Mouse (Mus musculus) adrenal gland, adult 2 months (tissue): ENCODE results near the gene Miox. TPM values are rescaled to one million over a fixed set of nuclear protein-coding genes. Genes with fewer than 3 reads are reported as not detected.
A peak's percentile ranks its signal among the peaks of the same experiment; 100 is the strongest.

Experiments
- DNase-seq: peaks from one replicate; pipeline ENCODE4 v3.0.0; 2021
- microRNA-seq, 2 experiments: library from miRNA; unstranded; fragments of <30 nt; microRNA quantifications; one replicate each; pipeline ENCODE4 v1.2.0; 2021
- polyA plus RNA-seq: library from polyadenylated mRNA; depleted of rRNA; stranded (reverse); fragments of >200 nt; gene quantifications from 2 replicates; pipeline ENCODE4 v1.2.3, GENCODE M21; 2012; rRNA removed
- total RNA-seq, 2 experiments: library from RNA; stranded (reverse); gene quantifications; 2 replicates each; pipeline ENCODE4 v1.2.3; 2021

Miox gene
- total and polyA plus RNA-seq, 3 experiments: 0.92 TPM; not detected in 2

- DNase-seq: no peak
Observed at GRCm38 (mm10) chr15:89372068-89372467, 37.9 kb downstream of the Miox start.

GRCm38 (mm10) chr15:89372536-89372935 lies 38.3 kb downstream of the Miox start:
- no peak for DNase-seq

GRCm38 (mm10) chr15:89373027-89373761 lies 39.0 kb downstream of the Miox start:
- peak; percentile 90 for DNase-seq

- DNase-seq: peak; percentile 93
Observed at GRCm38 (mm10) chr15:89373762-89374248, 39.6 kb downstream of the Miox start, which contains the start of gene Sco2. TSS of gene Sco2 (minus strand) at chr15:89373846.

GRCm38 (mm10) chr15:89374340-89374739 lies 40.1 kb downstream of the Miox start:
- DNase-seq: no peak

- no peak for DNase-seq
Observed at GRCm38 (mm10) chr15:89374801-89375534, 40.8 kb downstream of the Miox start.

- DNase-seq: no peak
Observed at GRCm38 (mm10) chr15:89376040-89376439, 41.8 kb downstream of the Miox start.

- no peak for DNase-seq
Observed at GRCm38 (mm10) chr15:89376957-89377356, 42.8 kb downstream of the Miox start, which contains the start of gene Tymp. TSS of gene Tymp (minus strand) at chr15:89377039.

GRCm38 (mm10) chr15:89377362-89377761 lies 43.2 kb downstream of the Miox start:
- DNase-seq: no peak

GRCm38 (mm10) chr15:89377938-89378828 lies 44.0 kb downstream of the Miox start:
- no peak for DNase-seq

GRCm38 (mm10) chr15:89378831-89379401 lies 44.7 kb downstream of the Miox start, which contains the start of gene Odf3b:
TSS of gene Odf3b (minus strand) at chr15:89379282.
- DNase-seq: no peak

GRCm38 (mm10) chr15:89379429-89379828 lies 45.2 kb downstream of the Miox start:
- DNase-seq: no peak

- DNase-seq: no peak
Observed at GRCm38 (mm10) chr15:89384617-89385016, 50.4 kb downstream of the Miox start, which contains the start of gene Klhdc7b. TSS of gene Klhdc7b (plus strand) at chr15:89384917.

Small RNA genes within 50 kb of the gene (microRNA-seq; reads per million reads assigned to microRNA genes)
- 0.66 to 3.7 reads per million in 2 experiments for gene Mir6959

Other genes with a start within 250 kb of the Miox start
- 10 to 100 TPM; 37.0 to 39.2 TPM for gene Selenoo, start 245.3 kb upstream of the Miox start, total RNA-seq
- gene Selenoo, start 245.3 kb upstream of the Miox start, polyA plus RNA-seq: 120 and 126 TPM in 2 replicates
- 10 to 100 TPM; 11.2 to 12.3 TPM for gene Tubgcp6, start 211.3 kb upstream of the Miox start, total RNA-seq
- gene Tubgcp6, start 211.3 kb upstream of the Miox start, polyA plus RNA-seq: 30.6 and 31.8 TPM in 2 replicates
- 10 to 100 TPM; 10.9 to 11.2 TPM for gene Hdac10, start 205.7 kb upstream of the Miox start, total RNA-seq
- gene Hdac10, start 205.7 kb upstream of the Miox start, polyA plus RNA-seq: 29.7 and 30.3 TPM in 2 replicates
- 10 to 100 TPM in 1 of 2 experiments, 1 to 10 TPM in 1; 6.7 to 10.2 TPM for gene Mapk12, start 193.7 kb upstream of the Miox start, total RNA-seq
- 5.9 and 9.1 TPM in 2 replicates for gene Mapk12, start 193.7 kb upstream of the Miox start, polyA plus RNA-seq
- 1 to 10 TPM; 2.5 to 3.6 TPM for gene Mapk11, start 184.8 kb upstream of the Miox start, total RNA-seq
- gene Mapk11, start 184.8 kb upstream of the Miox start, polyA plus RNA-seq: 4.1 and 4.4 TPM in 2 replicates
- gene Plxnb2, start 153.6 kb upstream of the Miox start, total RNA-seq: 100 to 1,000 TPM in 1 of 2 experiments, 10 to 100 TPM in 1; 94.8 to 118 TPM
- gene Plxnb2, start 153.6 kb upstream of the Miox start, polyA plus RNA-seq: 168 and 182 TPM in 2 replicates
- gene Dennd6b, start 137.9 kb upstream of the Miox start, total RNA-seq: 1 to 10 TPM; 5.2 to 5.7 TPM
- 24.0 and 24.9 TPM in 2 replicates for gene Dennd6b, start 137.9 kb upstream of the Miox start, polyA plus RNA-seq
- 10 to 100 TPM; 38.6 to 54.4 TPM for gene Ppp6r2, start 122.8 kb upstream of the Miox start, total RNA-seq
- 565 and 749 TPM in 2 replicates for gene Ppp6r2, start 122.8 kb upstream of the Miox start, polyA plus RNA-seq
- gene Sbf1, start 19.1 kb upstream of the Miox start, total RNA-seq: 10 to 100 TPM; 75.8 to 80.8 TPM
- gene Sbf1, start 19.1 kb upstream of the Miox start, polyA plus RNA-seq: 171 and 187 TPM in 2 replicates
- gene Adm2, start 11.7 kb upstream of the Miox start, total RNA-seq: not detected
- gene Adm2, start 11.7 kb upstream of the Miox start, polyA plus RNA-seq: 0.17 TPM in 1 of 2 replicates, not detected in the other
- 10 to 100 TPM; 37.1 to 40.2 TPM for gene Lmf2, start 21.3 kb downstream of the Miox start, total RNA-seq
- gene Lmf2, start 21.3 kb downstream of the Miox start, polyA plus RNA-seq: 58.0 and 63.1 TPM in 2 replicates
- gene Ncaph2, start 21.3 kb downstream of the Miox start, total RNA-seq: 10 to 100 TPM; 61.7 to 74.8 TPM
- gene Ncaph2, start 21.3 kb downstream of the Miox start, polyA plus RNA-seq: 101 and 102 TPM in 2 replicates
- 10 to 100 TPM; 33.9 to 36.2 TPM for gene Sco2, start 39.4 kb downstream of the Miox start, total RNA-seq
- 68.5 and 73.3 TPM in 2 replicates for gene Sco2, start 39.4 kb downstream of the Miox start, polyA plus RNA-seq
- gene Tymp, start 42.6 kb downstream of the Miox start, total RNA-seq: under 1 TPM in 1 of 2 experiments, not detected in 1; 0.26 TPM
- gene Tymp, start 42.6 kb downstream of the Miox start, polyA plus RNA-seq: 9.9 and 10.1 TPM in 2 replicates
- under 1 TPM in 1 of 2 experiments, not detected in 1; 0.52 TPM for gene Odf3b, start 44.9 kb downstream of the Miox start, total RNA-seq
- gene Odf3b, start 44.9 kb downstream of the Miox start, polyA plus RNA-seq: 2.0 TPM in 2 replicates
- not detected for gene Klhdc7b, start 50.5 kb downstream of the Miox start, total RNA-seq
- gene Klhdc7b, start 50.5 kb downstream of the Miox start, polyA plus RNA-seq: not detected in 2 replicates
- not detected for gene Syce3, start 76.1 kb downstream of the Miox start, total RNA-seq
- not detected in 2 replicates for gene Syce3, start 76.1 kb downstream of the Miox start, polyA plus RNA-seq
- gene Cpt1b, start 91.5 kb downstream of the Miox start, total RNA-seq: 100 to 1,000 TPM; 139 to 200 TPM
- gene Cpt1b, start 91.5 kb downstream of the Miox start, polyA plus RNA-seq: 116 and 120 TPM in 2 replicates
- gene C730034F03Rik, start 95.2 kb downstream of the Miox start, total RNA-seq: 1 to 10 TPM in 1 of 2 experiments, under 1 TPM in 1; 0.95 to 2.3 TPM
- gene C730034F03Rik, start 95.2 kb downstream of the Miox start, polyA plus RNA-seq: 0.29 and 0.52 TPM in 2 replicates
- 1 to 10 TPM in 1 of 2 experiments, not detected in 1; 5.8 TPM for gene Gm44502, start 95.3 kb downstream of the Miox start, total RNA-seq
- 8.2 and 10.6 TPM in 2 replicates for gene Gm44502, start 95.3 kb downstream of the Miox start, polyA plus RNA-seq
- gene Chkb, start 95.5 kb downstream of the Miox start, total RNA-seq: 10 to 100 TPM; 50.7 to 66.8 TPM
- gene Chkb, start 95.5 kb downstream of the Miox start, polyA plus RNA-seq: 39.4 and 52.6 TPM in 2 replicates
- 10 to 100 TPM in 1 of 2 experiments, 1 to 10 TPM in 1; 8.7 to 10.5 TPM for gene Mapk8ip2, start 119.5 kb downstream of the Miox start, total RNA-seq
- gene Mapk8ip2, start 119.5 kb downstream of the Miox start, polyA plus RNA-seq: 4.4 and 7.1 TPM in 2 replicates
- gene Arsa, start 143.0 kb downstream of the Miox start, total RNA-seq: 10 to 100 TPM; 16.6 to 24.5 TPM
- gene Arsa, start 143.0 kb downstream of the Miox start, polyA plus RNA-seq: 57.6 and 67.8 TPM in 2 replicates
- 10 to 100 TPM; 32.7 to 36.9 TPM for gene Shank3, start 165.2 kb downstream of the Miox start, total RNA-seq
- 50.9 and 64.1 TPM in 2 replicates for gene Shank3, start 165.2 kb downstream of the Miox start, polyA plus RNA-seq
- gene Acr, start 233.9 kb downstream of the Miox start, total RNA-seq: under 1 TPM in 1 of 2 experiments, not detected in 1; 0.26 TPM
- 1.3 and 1.5 TPM in 2 replicates for gene Acr, start 233.9 kb downstream of the Miox start, polyA plus RNA-seq